Mouse (Mus musculus): ENCODE measurements at regions not wholly inside any gene's neighbourhood (a gene's known extent, or its start where the extent isn't known, plus 50 kb on each side); places are given as distances from the start of the nearest gene placed in this dataset.

DNA sequence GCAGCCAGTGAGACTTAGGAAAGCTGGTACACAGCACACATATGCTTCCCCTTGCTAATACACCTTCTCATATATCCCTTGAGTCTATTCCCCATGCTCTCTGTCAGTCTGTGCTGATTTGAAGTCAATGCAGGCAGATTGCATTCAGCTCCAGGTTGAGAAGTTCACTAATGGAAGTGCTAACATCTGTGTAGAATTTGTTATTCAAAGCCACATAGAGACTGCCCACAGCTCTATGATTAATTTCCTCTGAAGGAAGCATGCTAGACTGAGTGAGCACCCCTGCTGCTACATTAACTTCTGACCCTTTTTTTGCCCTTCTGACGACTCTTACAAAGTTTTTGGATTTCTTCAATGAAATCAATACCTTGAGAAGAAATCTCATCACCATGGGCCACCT lies 486.0 kb upstream of the Dmac1 start:
- no peak overlapping the region for H3K4me2 ChIP-seq (ENCODE audit: insufficient read depth, low read depth, poor library complexity, severe bottlenecking)
- no peaks in the 10 kb centered on the region for H3K27me3 ChIP-seq (replicated peaks)
- DNase-seq (ENCODE audit: extremely low read depth), result no peak
- in situ Hi-C loops (cut with MboI; ENCODE audit: low pct_ligation_motif_present, low pct_unique_long_range_greater_than_20kb, low sequenced_read_pairs) (no loop called here), dilution Hi-C loops (cut with MboI; ENCODE audit: extremely low pct_ligation_motif_present, extremely low pct_unique_long_range_greater_than_20kb, low sequenced_read_pairs) (no loop called here)
- no peak overlapping the region for H3K9ac ChIP-seq (ENCODE audit: insufficient read depth, low read depth)
- TF ChIP-seq ELF1 (IDR thresholded peaks at IDR 0.05; ENCODE audit: low read depth, low read length), result no peak
- TF ChIP-seq MAZ (IDR thresholded peaks at IDR 0.05; ENCODE audit: low read depth, low read length), result no peak
- no peak for TF ChIP-seq ZC3H11A (IDR thresholded peaks at IDR 0.05; ENCODE audit: low read depth, low read length)
- TF ChIP-seq SMC3 (IDR thresholded peaks at IDR 0.05; ENCODE audit: low read depth, low read length), result no peak
- H3K27ac ChIP-seq (ENCODE audit: insufficient read depth, low read depth), result no peak overlapping the region
- no peaks in the 10 kb centered on the region for H3K36me3 ChIP-seq (replicated peaks in 1 of 2; ENCODE audit: control insufficient read depth in 1 of 2, insufficient read depth in 1 of 2, low read length in 1 of 2)
- H3K4me3 ChIP-seq (replicated peaks in 1 of 3; ENCODE audit: low read depth in 2 of 3, low read length in 2 of 3, poor library complexity in 1 of 3), result no peak overlapping the region
- no peaks in the 10 kb centered on the region for H3K79me2 ChIP-seq (replicated peaks; ENCODE audit: control insufficient read depth, extremely low read depth, insufficient read depth, poor library complexity, severe bottlenecking)
- H3K9me3 ChIP-seq (replicated peaks; ENCODE audit: low read length), result peaks cover 16% of the 10 kb centered on the region
- H3K4me1 ChIP-seq (ENCODE audit: control insufficient read depth in 1 of 2, insufficient read depth in 2 of 2), result no peaks in the 10 kb centered on the region

DNA sequence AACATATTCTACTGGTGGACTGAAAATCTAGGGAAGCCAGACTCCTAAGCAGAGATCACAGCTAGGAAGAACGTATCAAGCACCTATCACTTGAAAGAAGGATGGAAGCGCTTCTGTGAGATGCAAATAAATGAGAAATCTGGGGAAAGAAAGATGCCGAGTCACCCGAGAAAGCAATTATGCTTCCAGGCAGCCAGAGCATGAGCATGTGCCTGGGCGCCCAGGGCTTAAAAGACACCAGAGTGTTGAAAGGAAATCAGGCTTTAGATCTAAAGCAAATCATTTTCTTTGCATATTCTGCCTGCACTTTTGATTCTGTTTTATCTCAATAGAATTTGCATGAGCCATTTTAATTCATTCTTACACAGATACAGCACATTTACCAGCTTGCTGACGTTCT lies 466.5 kb upstream of the Dmac1 start:
- Histone ChIP-seq H3K27me3 (replicated peaks) (no peaks in the 10 kb centered on the region), H3K4me2 (ENCODE audit: insufficient read depth, low read depth, poor library complexity, severe bottlenecking) (no peak overlapping the region), H3K79me2 (replicated peaks; ENCODE audit: control insufficient read depth, extremely low read depth, insufficient read depth, poor library complexity, severe bottlenecking) (no peaks in the 10 kb centered on the region), H3K4me3 (replicated peaks in 1 of 3; ENCODE audit: low read depth in 2 of 3, low read length in 2 of 3, poor library complexity in 1 of 3) (no peak overlapping the region), H3K36me3 (replicated peaks in 1 of 2; ENCODE audit: control insufficient read depth in 1 of 2, insufficient read depth in 1 of 2, low read length in 1 of 2) (no peaks in the 10 kb centered on the region), H3K9me3 (replicated peaks; ENCODE audit: low read length) (peaks cover 25% of the 10 kb centered on the region), H3K4me1 (ENCODE audit: control insufficient read depth in 1 of 2, insufficient read depth in 2 of 2) (no peaks in the 10 kb centered on the region), H3K9ac (ENCODE audit: insufficient read depth, low read depth) (no peak overlapping the region), H3K27ac (ENCODE audit: insufficient read depth, low read depth) (no peak overlapping the region)
- no peak for TF ChIP-seq IRF4 (IDR thresholded peaks at IDR 0.05; ENCODE audit: low read depth, low read length)
- TF ChIP-seq BHLHE40 (IDR thresholded peaks at IDR 0.05; ENCODE audit: low read depth, low read length), result no peak
- TF ChIP-seq MYC (IDR thresholded peaks at IDR 0.05; ENCODE audit: low read depth, low read length), result no peak
- no peak for TF ChIP-seq TBP (conservative IDR thresholded peaks at IDR 0.05; ENCODE audit: low read depth, low read length)
- no peak for TF ChIP-seq RAD21 (IDR thresholded peaks at IDR 0.05; ENCODE audit: low read depth, low read length)
- no peak for TF ChIP-seq HCFC1 (IDR thresholded peaks at IDR 0.05; ENCODE audit: low read depth, low read length)
- TF ChIP-seq USF1 (IDR thresholded peaks at IDR 0.05; ENCODE audit: low read depth, low read length), result no peak
- TF ChIP-seq EP300 (IDR thresholded peaks at IDR 0.05; ENCODE audit: low read length), result no peak
- no peak for TF ChIP-seq JUND (conservative IDR thresholded peaks at IDR 0.05; ENCODE audit: low read depth, low read length)
- TF ChIP-seq CTCF (conservative IDR thresholded peaks at IDR 0.05 in 1 of 2, IDR thresholded peaks at IDR 0.05 in 1 of 2; ENCODE audit: low read depth in 2 of 2, low read length in 2 of 2), result no peak
- no peak for TF ChIP-seq CHD2 (IDR thresholded peaks at IDR 0.05; ENCODE audit: low read length)
- TF ChIP-seq POLR2AphosphoS2 (IDR thresholded peaks at IDR 0.05; ENCODE audit: low read depth, low read length), result no peak
- no peak for TF ChIP-seq SIN3A (IDR thresholded peaks at IDR 0.05; ENCODE audit: low read length)
- no peak for TF ChIP-seq RCOR1 (conservative IDR thresholded peaks at IDR 0.05; ENCODE audit: low read depth, low read length)
- TF ChIP-seq CHD1 (IDR thresholded peaks at IDR 0.05; ENCODE audit: low read depth, low read length), result no peak
- no peak for TF ChIP-seq POLR2A (IDR thresholded peaks at IDR 0.05; ENCODE audit: low read depth, low read length)
- no peak for DNase-seq (ENCODE audit: extremely low read depth)
- in situ Hi-C loops (cut with MboI; ENCODE audit: low pct_ligation_motif_present, low pct_unique_long_range_greater_than_20kb, low sequenced_read_pairs) (no loop called here), dilution Hi-C loops (cut with MboI; ENCODE audit: extremely low pct_ligation_motif_present, extremely low pct_unique_long_range_greater_than_20kb, low sequenced_read_pairs) (no loop called here)

Data from CH12.LX (cell line).